Mouse (Mus musculus): ENCODE data around the gene Ptms.

- no peak for TF ChIP-seq CTCF (IDR thresholded peaks at IDR 0.05; ENCODE audit: borderline replicate concordance, control insufficient read depth, extremely low read depth, insufficient read depth, low read length, poor library complexity)
- TF ChIP-seq POLR2A (IDR thresholded peaks at IDR 0.05; ENCODE audit: control insufficient read depth, extremely low read depth, insufficient read depth, low read length, poor library complexity): no peak
Observed at GRCm38 (mm10) chr6:124866560-124866959, 53.3 kb downstream of the Ptms start.

Data from thymus, adult 2 months (tissue).